Mouse (Mus musculus) small intestine, adult 2 months (tissue): ENCODE results near the gene Gpam. TPM values are rescaled to one million over a fixed set of nuclear protein-coding genes. Genes with fewer than 3 reads are reported as not detected.

Experiments
- H3K27ac ChIP-seq: fragments of 200-500 bp; 2 replicates; pipeline ENCODE4 v1.5.1; 2012; ENCODE audit warnings: low read depth, low read length, control low read depth, inconsistent platforms; ENCODE audit not compliant: insufficient read depth
- H3K27me3 ChIP-seq: fragments of 200-500 bp; 2 replicates; pipeline ENCODE4 v1.6.1; 2012; ENCODE audit warnings: mild to moderate bottlenecking, moderate library complexity, low read length, inconsistent platforms; ENCODE audit not compliant: control insufficient read depth, insufficient read depth
- H3K36me3 ChIP-seq: fragments of 200-500 bp; 2 replicates; pipeline ENCODE4 v1.6.1; 2012; ENCODE audit warnings: mild to moderate bottlenecking, low read length, control low read depth, inconsistent platforms; ENCODE audit not compliant: control insufficient read depth, insufficient read depth
- H3K4me1 ChIP-seq: fragments of 200-500 bp; 2 replicates; pipeline ENCODE4 v1.6.1; 2012; ENCODE audit warnings: low read length, inconsistent platforms, mixed read lengths; ENCODE audit not compliant: control insufficient read depth, insufficient read depth, insufficient read length
- H3K4me3 ChIP-seq: fragments of 200-500 bp; 2 replicates; pipeline ENCODE4 v1.5.1; 2012; ENCODE audit warnings: low read depth, mild to moderate bottlenecking, control low read depth, inconsistent platforms, low read length, moderate library complexity
- CTCF ChIP-seq: fragments of 200-500 bp; IDR thresholded peaks from 2 replicates; pipeline ENCODE4 v1.5.1; 2012; ENCODE audit warnings: low read depth, mild to moderate bottlenecking, control low read depth, inconsistent platforms, low read length, moderate library complexity, mixed read lengths; ENCODE audit not compliant: insufficient replicate concordance, insufficient read length; ENCODE audit errors: extremely low read depth
- POLR2A ChIP-seq: fragments of 200-500 bp; IDR thresholded peaks from 2 replicates; pipeline ENCODE4 v1.6.1; 2012; ENCODE audit warnings: low read depth, mild to moderate bottlenecking, control low read depth, inconsistent platforms, low read length, moderate library complexity
- WGBS: fragments of 180-500 bp; shearing (Covaris S2); methylation state at CpG from one replicate; pipeline ENCODE4 v1.1.7; 2018; 5-methylcytosine and 5-hydroxymethylcytosine counted together
- polyA plus RNA-seq: library from polyadenylated mRNA; depleted of rRNA; stranded (reverse); fragments of >200 nt; gene quantifications from 2 replicates; pipeline ENCODE4 v1.2.3, GENCODE M21; 2012

The Gpam gene
- polyA plus RNA-seq, 1 experiment = 4.7 TPM

DNA sequence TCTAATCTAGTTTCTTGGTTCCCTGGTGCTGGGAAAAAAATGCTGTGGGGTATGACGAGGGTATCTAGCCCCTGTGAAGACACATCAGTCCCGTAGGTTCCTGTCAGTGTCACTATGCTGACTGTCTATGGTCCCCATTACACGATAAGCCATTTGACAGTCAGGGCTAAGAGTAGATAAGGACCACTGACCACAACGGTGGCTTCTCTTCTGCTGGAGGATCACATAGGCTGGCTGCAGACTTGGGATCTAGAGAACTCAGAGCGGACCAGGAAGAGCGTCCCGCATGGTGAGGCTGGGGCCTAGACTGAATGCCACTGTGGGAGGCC, 41.2 kb downstream of the Gpam start:
- 0 out of 2 replicates have a peak, but pooled peaks cover 2% of the 10 kb centered on the region for H3K4me1 ChIP-seq
- H3K36me3 ChIP-seq = peaks cover 52% of the 10 kb centered on the region
- H3K4me3 ChIP-seq = no peak overlapping the region
- TF ChIP-seq CTCF = no peak
- TF ChIP-seq POLR2A = no peak
- H3K27ac ChIP-seq = no peak overlapping the region
- WGBS = 91% methylated on average over 7 of the region's 7 CpGs
- no peaks in the 10 kb centered on the region for H3K27me3 ChIP-seq

DNA sequence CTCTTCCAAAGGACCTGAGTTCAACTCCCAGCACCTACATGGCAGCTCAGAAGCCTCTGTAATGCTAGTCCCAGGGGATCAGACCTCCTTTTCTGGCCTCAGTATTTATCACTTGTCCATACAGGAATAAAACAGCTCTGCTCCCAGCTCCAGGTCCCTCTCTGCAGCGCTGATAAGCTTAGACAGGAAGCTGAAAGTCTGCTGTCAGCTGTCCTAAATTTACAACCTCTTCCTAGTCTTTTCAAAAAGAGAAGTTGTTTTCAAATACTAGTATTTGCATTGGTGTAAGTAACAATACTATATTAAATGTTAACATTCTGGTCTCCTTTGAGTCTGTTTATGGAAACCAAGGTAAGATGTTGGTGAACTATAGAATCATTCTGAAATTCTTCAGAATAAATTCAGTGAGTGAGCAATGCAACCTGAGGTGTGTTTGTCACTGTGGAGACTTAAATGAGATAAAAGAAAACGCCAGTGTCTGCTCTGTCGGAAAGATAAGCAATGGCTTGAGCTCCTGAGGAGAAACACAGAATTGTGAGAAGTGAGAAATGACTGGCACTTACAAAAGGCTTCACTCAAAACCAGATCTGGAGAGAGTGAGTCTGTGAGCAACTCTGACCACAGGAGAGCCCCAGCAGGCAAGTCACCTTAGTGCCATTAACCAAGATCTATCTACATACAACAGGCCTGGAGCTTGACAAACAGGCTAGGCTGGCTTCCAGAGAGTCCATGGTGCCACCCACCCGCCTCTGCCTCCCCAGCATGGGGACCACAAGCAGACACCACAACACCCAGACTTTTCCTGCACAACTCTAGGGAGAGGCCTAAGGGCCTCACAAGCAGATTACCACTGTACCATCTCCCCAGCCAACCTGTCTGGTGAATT, 41.8 kb downstream of the Gpam start:
- Histone ChIP-seq H3K27ac (no peak overlapping the region), H3K36me3 (peaks cover 50% of the 10 kb centered on the region), H3K4me3 (no peak overlapping the region), H3K4me1 (0 out of 2 replicates have a peak, but pooled peaks cover 2% of the 10 kb centered on the region), H3K27me3 (no peaks in the 10 kb centered on the region)
- 77% methylated on average over 4 of the region's 4 CpGs for WGBS
- TF ChIP-seq CTCF (no peak), POLR2A (no peak)

DNA sequence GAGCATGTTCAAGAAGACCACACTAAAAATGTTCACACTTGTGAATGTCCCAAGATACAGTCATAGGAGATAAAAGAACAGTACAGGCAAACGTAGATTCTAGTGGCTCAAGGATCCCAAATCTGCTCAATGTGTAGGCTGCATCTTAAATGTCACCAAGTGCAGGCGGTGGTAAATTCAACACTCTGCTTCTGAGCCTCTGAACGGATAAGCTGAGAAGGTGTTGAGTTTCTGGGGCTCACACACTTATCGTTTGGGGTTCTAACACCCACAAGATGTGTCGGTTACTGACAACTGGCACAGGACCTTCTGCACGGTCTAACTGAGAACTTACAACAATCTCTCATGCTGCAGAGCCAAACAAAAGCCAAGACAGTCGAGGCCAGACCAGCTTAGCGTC, 50.2 kb downstream of the Gpam start:
- WGBS = 92% methylated on average over 8 of the region's 8 CpGs
- no peak overlapping the region for H3K27ac ChIP-seq
- H3K4me3 ChIP-seq = no peak overlapping the region
- H3K4me1 ChIP-seq = no peaks in the 10 kb centered on the region
- TF ChIP-seq POLR2A (no peak), CTCF (no peak)
- H3K36me3 ChIP-seq = peaks cover 63% of the 10 kb centered on the region
- H3K27me3 ChIP-seq = no peaks in the 10 kb centered on the region

DNA sequence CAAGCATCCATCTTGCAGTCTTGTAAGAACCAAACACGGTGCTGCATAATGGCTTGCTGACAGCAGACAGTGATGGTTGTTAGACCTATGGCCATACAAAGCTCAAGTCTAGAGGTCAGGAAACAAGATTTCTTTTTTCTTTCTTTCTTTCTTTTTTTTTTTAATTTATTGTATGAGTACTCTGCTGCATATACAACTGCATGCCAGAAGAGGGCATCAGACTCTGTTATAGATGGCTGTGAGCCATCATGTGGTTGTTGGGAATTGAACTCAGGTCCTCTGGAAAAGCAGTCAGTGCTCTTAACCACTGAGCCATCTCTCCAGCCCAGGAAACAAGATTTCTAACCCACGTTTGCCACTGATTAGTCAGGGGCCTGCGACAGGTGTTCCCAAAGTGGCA, 54.0 kb downstream of the Gpam start:
- H3K27me3 ChIP-seq = no peaks in the 10 kb centered on the region
- no peak overlapping the region for H3K4me3 ChIP-seq
- H3K27ac ChIP-seq = no peak overlapping the region
- 83% methylated on average over 3 of the region's 3 CpGs for WGBS
- no peaks in the 10 kb centered on the region for H3K4me1 ChIP-seq
- TF ChIP-seq CTCF = no peak
- TF ChIP-seq POLR2A = no peak
- H3K36me3 ChIP-seq = peaks cover 49% of the 10 kb centered on the region

DNA sequence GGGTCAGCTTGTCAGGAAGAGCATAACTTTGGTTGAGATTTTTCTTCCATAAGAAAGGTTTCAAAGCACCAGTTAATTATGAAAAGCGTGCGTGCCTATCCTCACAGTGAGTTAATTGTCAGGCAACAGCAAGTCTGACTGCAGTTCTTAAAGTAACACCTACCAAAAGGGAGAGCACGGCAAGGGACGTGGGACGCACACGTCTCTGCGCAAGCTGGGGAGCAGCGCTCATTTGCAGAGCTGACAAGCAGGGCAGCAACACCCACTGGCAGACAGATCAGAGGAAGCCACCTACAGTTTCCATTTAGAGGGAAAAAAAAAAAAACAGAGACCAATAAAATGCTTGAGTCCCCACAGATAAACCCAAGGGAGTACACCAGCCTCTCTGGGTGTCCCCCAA, 58.0 kb downstream of the Gpam start:
- peaks cover 18% of the 10 kb centered on the region for H3K36me3 ChIP-seq
- TF ChIP-seq CTCF (no peak), POLR2A (no peak)
- H3K4me1 ChIP-seq = peaks cover 2% of the 10 kb centered on the region; the same call in 1 of the 2 replicates
- 94% methylated on average over 8 of the region's 8 CpGs for WGBS
- H3K27me3 ChIP-seq = no peaks in the 10 kb centered on the region
- H3K4me3 ChIP-seq = no peak overlapping the region
- no peak overlapping the region for H3K27ac ChIP-seq

DNA sequence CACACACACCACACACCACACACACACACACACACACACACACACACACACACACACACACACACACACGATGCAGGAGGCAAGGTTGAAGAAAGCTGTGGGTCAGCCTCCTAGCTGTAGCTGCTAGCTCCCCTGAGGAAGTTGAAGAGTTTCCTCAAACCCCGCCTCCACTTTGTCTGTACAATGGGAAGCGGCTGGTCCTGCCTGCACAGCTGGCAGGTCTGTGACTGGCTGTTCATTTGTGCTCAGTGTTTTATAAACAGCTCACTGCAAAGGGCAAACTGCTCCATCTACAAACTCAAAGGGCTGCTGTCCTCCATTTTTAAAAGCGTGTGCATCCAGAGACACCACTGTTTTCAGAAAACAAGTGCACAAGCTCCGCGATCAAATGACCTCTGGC, 63.8 kb downstream of the Gpam start:
- TF ChIP-seq CTCF = no peak
- TF ChIP-seq POLR2A = no peak
- peaks cover 10% of the 10 kb centered on the region; the same call in 1 of the 2 replicates for H3K4me1 ChIP-seq
- no peak overlapping the region for H3K27ac ChIP-seq
- H3K4me3 ChIP-seq = no peak overlapping the region
- no peaks in the 10 kb centered on the region; the same call in 1 of the 2 replicates for H3K36me3 ChIP-seq
- WGBS = 14% methylated on average over 6 of the region's 6 CpGs
- H3K27me3 ChIP-seq = no peaks in the 10 kb centered on the region

DNA sequence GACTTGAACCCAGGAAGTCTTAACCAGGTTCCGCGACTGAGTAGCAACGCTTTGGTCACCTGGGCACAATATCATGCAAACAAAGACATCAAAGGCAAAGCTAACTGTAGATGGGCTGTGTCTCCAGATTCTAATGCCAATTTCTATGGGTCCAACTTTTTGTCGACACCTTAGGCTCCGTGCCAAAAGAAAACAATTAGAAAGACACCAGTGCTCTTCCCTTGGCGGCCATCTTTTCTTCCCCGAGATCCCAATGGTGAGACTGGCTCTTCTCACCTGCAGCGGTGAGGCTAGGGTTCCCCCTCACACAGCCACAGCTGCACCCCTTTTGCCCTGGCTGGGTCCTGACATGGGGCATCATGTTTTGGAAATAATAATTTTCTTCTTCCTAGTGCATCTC, 64.5 kb downstream of the Gpam start:
- TF ChIP-seq POLR2A (no peak), CTCF (no peak)
- Histone ChIP-seq H3K36me3 (no peaks in the 10 kb centered on the region), H3K27ac (no peak overlapping the region), H3K4me1 (peaks cover 10% of the 10 kb centered on the region; the same call in 1 of the 2 replicates), H3K27me3 (no peaks in the 10 kb centered on the region), H3K4me3 (no peak overlapping the region)
- 72% methylated on average over 8 of the region's 8 CpGs for WGBS

DNA sequence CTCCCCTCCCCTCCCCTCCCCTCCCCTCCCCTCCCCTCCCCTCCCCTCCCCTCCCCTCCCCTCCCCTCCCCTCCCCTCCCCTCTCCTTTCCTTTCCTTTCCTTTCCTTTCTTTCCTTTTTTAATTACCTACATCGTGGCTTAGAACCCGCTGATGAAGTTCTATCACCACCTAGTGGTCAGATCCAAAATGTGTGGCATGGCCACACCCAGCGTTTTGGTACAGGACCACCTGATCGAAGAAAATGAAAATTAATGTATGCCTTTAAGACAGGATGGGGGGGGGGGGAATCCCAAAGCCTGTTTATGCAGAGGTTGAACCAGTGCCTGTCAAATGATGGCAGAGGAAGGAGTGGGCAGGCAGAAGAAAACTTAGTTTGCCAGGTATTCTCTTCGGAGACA, 65.1 kb downstream of the Gpam start:
- H3K4me3 ChIP-seq = no peak overlapping the region
- TF ChIP-seq POLR2A (no peak), CTCF (peak; percentile 39; the same call in 1 of the 2 replicates)
- WGBS = 14% methylated on average over 5 of the region's 5 CpGs
- H3K27me3 ChIP-seq = no peaks in the 10 kb centered on the region
- peaks cover 10% of the 10 kb centered on the region; the same call in 1 of the 2 replicates for H3K4me1 ChIP-seq
- no peak overlapping the region for H3K27ac ChIP-seq
- no peaks in the 10 kb centered on the region for H3K36me3 ChIP-seq
